Mouse (Mus musculus): ENCODE measurements around the gene Plin3.

DNA sequence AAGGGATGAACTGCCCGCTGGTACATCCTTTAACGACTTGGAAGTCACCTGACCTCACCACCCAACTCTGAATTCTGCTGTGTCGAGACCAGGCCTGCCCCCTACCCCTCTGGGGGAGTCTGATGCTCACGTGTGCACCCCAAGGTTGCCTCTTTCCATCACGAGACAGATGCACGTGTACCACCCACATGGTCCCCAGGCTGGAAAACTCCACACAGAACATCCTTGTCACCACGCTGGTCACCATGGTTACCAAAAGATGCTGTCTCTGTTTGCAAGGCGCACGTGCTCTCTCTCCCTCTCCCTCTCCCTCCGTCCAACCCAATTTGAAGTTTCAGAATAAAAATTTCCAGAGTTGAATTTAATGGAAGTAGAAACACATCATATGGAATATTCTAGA, 62.7 kb downstream of the Plin3 start:
- TF ChIP-seq CTCF (conservative IDR thresholded peaks at IDR 0.05; ENCODE audit: insufficient read depth, insufficient read length, low read depth, low read length), result no peak
- no peak for TF ChIP-seq POLR2A (IDR thresholded peaks at IDR 0.05; ENCODE audit: low read depth, low read length)

Measured in kidney, adult 2 months (tissue).